Mouse (Mus musculus) myocyte (in vitro differentiated cells): Measurements from ENCODE around the gene Bbs9. TPM values are rescaled to one million over a fixed set of nuclear protein-coding genes. Genes with fewer than 3 reads are reported as not detected.

Experiments
- H3K27me3 ChIP-seq: one replicate; pipeline ENCODE4 v1.6.1; 2011; ENCODE audit not compliant: control insufficient read depth, insufficient read depth, insufficient read length
- H3K36me3 ChIP-seq: one replicate; pipeline ENCODE4 v1.6.1; 2011; ENCODE audit not compliant: control insufficient read depth, insufficient read depth
- H3K4me2 ChIP-seq: one replicate; pipeline ENCODE4 v1.6.1; 2011; ENCODE audit warnings: low read depth, control low read depth
- H3K4me3 ChIP-seq: one replicate; pipeline ENCODE4 v1.5.1; 2011; ENCODE audit warnings: mild to moderate bottlenecking, control low read depth, moderate library complexity
- H3K79me2 ChIP-seq: one replicate; pipeline ENCODE4 v1.6.1; 2011; ENCODE audit not compliant: control insufficient read depth, insufficient read depth
- H3ac ChIP-seq: one replicate; pipeline ENCODE4 v1.6.1; 2011; ENCODE audit not compliant: control insufficient read depth, insufficient read length
- CEBPB ChIP-seq: IDR thresholded peaks from 2 replicates; pipeline ENCODE4 v1.6.1; 2011; ENCODE audit warnings: mild to moderate bottlenecking, moderate library complexity; ENCODE audit not compliant: poor library complexity, insufficient read depth, severe bottlenecking
- E2F4 ChIP-seq: IDR thresholded peaks from one replicate; pipeline ENCODE4 v1.6.1; 2011; ENCODE audit warnings: mild to moderate bottlenecking, control low read depth, moderate library complexity; ENCODE audit not compliant: insufficient read depth
- MAX ChIP-seq: IDR thresholded peaks from one replicate; pipeline ENCODE4 v1.6.1; 2011; ENCODE audit warnings: low read depth, mild to moderate bottlenecking, control low read depth
- MYOD1 ChIP-seq, 3 experiments: IDR thresholded peaks; one replicate each; pipeline ENCODE4 v1.6.1; 2011; ENCODE audit warnings: control low read depth in 2 of 3, low read depth in 2 of 3, mild to moderate bottlenecking in 2 of 3, moderate library complexity in 1 of 3; ENCODE audit not compliant: insufficient read length in 2 of 3, control insufficient read depth in 1 of 3
- MYOG ChIP-seq, 3 experiments: IDR thresholded peaks; one replicate each; pipeline ENCODE4 v1.6.1; 2011; ENCODE audit warnings: control low read depth in 2 of 3, low read depth in 2 of 3, mild to moderate bottlenecking in 2 of 3; ENCODE audit not compliant: insufficient read length in 2 of 3, control insufficient read depth in 1 of 3, insufficient read depth in 1 of 3
- POLR2A ChIP-seq: IDR thresholded peaks from one replicate; pipeline ENCODE4 v1.6.1; 2011; ENCODE audit warnings: low read depth, mild to moderate bottlenecking, control low read depth, moderate library complexity; ENCODE audit not compliant: insufficient read length
- POLR2AphosphoS2 ChIP-seq: IDR thresholded peaks from one replicate; pipeline ENCODE4 v1.6.1; 2011; ENCODE audit warnings: low read depth, control low read depth; ENCODE audit not compliant: insufficient read length
- REST ChIP-seq: IDR thresholded peaks from one replicate; pipeline ENCODE4 v1.6.1; 2011; ENCODE audit warnings: mild to moderate bottlenecking, control low read depth, moderate library complexity; ENCODE audit not compliant: insufficient read depth, insufficient read length
- SRF ChIP-seq: IDR thresholded peaks from one replicate; pipeline ENCODE4 v1.6.1; 2011; ENCODE audit warnings: low read depth; ENCODE audit not compliant: control insufficient read depth, insufficient read length
- TCF12 ChIP-seq: IDR thresholded peaks from one replicate; pipeline ENCODE4 v1.6.1; 2011; ENCODE audit warnings: mild to moderate bottlenecking, control low read depth; ENCODE audit not compliant: poor library complexity, insufficient read depth, severe bottlenecking
- TCF3 ChIP-seq: IDR thresholded peaks from one replicate; pipeline ENCODE4 v1.6.1; 2011; ENCODE audit warnings: low read depth, control low read depth; ENCODE audit not compliant: insufficient read length
- USF1 ChIP-seq: IDR thresholded peaks from one replicate; pipeline ENCODE4 v1.6.1; 2011; ENCODE audit warnings: low read depth, mild to moderate bottlenecking, control low read depth, moderate library complexity
- polyA plus RNA-seq: library from polyadenylated mRNA; unstranded; fragments of >200 nt; fragmentation: generic; extraction: Trizol; gene quantifications from one replicate; pipeline ENCODE4 v1.2.1, GENCODE M21; 2012; ENCODE audit warnings: missing spikeins

The Bbs9 gene
- polyA plus RNA-seq, 1 experiment: 3.6 TPM

- no peak overlapping the region for H3ac ChIP-seq
- H3K79me2 ChIP-seq: no peaks in the 10 kb centered on the region
- no peak overlapping the region for H3K4me3 ChIP-seq
- no peak overlapping the region for H3K4me2 ChIP-seq
- no peaks in the 10 kb centered on the region for H3K36me3 ChIP-seq
- no peaks in the 10 kb centered on the region for H3K27me3 ChIP-seq
- TF ChIP-seq TCF3: no peak
- no peak for TF ChIP-seq POLR2AphosphoS2
- no peak for TF ChIP-seq CEBPB
- TF ChIP-seq REST: no peak
- TF ChIP-seq POLR2A: no peak
These were observed 30.1 kb downstream of the Bbs9 start for GRCm38 (mm10) chr9:22505574-22505973.

GRCm38 (mm10) chr9:22515076-22515475 lies 39.6 kb downstream of the Bbs9 start:
- Histone ChIP-seq H3K79me2 (no peaks in the 10 kb centered on the region), H3K4me2 (no peak overlapping the region), H3K27me3 (no peaks in the 10 kb centered on the region), H3K4me3 (no peak overlapping the region), H3K36me3 (no peaks in the 10 kb centered on the region), H3ac (no peak overlapping the region)
- no peak for TF ChIP-seq USF1
- TF ChIP-seq POLR2A: no peak
- no peak for TF ChIP-seq TCF3
- no peak for TF ChIP-seq E2F4
- no peak for TF ChIP-seq CEBPB
- no peak for TF ChIP-seq REST
- no peak for TF ChIP-seq TCF12
- no peak for TF ChIP-seq POLR2AphosphoS2
- TF ChIP-seq SRF: no peak

GRCm38 (mm10) chr9:22518394-22519041 lies 43.0 kb downstream of the Bbs9 start:
- TF ChIP-seq MYOG (IDR thresholded peaks at IDR 0.05; ENCODE audit: control insufficient read depth in 1 of 3, insufficient read depth in 1 of 3, insufficient read length in 2 of 3, low read depth in 2 of 3) (no peak), POLR2A (no peak), POLR2AphosphoS2 (no peak), REST (no peak), CEBPB (no peak), MAX (no peak), SRF (no peak), TCF12 (no peak), USF1 (no peak), TCF3 (no peak), E2F4 (no peak), MYOD1 (IDR thresholded peaks at IDR 0.05; ENCODE audit: control insufficient read depth in 1 of 3, insufficient read length in 2 of 3, low read depth in 2 of 3) (no peak)
- H3K79me2 ChIP-seq: no peaks in the 10 kb centered on the region
- H3K4me3 ChIP-seq: no peak overlapping the region
- no peaks in the 10 kb centered on the region for H3K36me3 ChIP-seq
- H3K27me3 ChIP-seq: no peaks in the 10 kb centered on the region
- no peak overlapping the region for H3ac ChIP-seq
- H3K4me2 ChIP-seq: no peak overlapping the region

GRCm38 (mm10) chr9:22523460-22523859 lies 47.9 kb downstream of the Bbs9 start:
- TF ChIP-seq REST: no peak
- TF ChIP-seq MAX: no peak
- no peak for TF ChIP-seq POLR2AphosphoS2
- no peak for TF ChIP-seq E2F4
- no peak for TF ChIP-seq TCF3
- no peak for TF ChIP-seq SRF
- no peak for TF ChIP-seq MYOG (IDR thresholded peaks at IDR 0.05; ENCODE audit: control insufficient read depth in 1 of 3, insufficient read depth in 1 of 3, insufficient read length in 2 of 3, low read depth in 2 of 3)
- no peak for TF ChIP-seq POLR2A
- no peak for TF ChIP-seq CEBPB
- no peak for TF ChIP-seq TCF12
- TF ChIP-seq USF1: no peak
- no peak for TF ChIP-seq MYOD1 (IDR thresholded peaks at IDR 0.05; ENCODE audit: control insufficient read depth in 1 of 3, insufficient read length in 2 of 3, low read depth in 2 of 3)

More at GRCm38 (mm10) chr9:22523460-22523859, 47.9 kb downstream of the Bbs9 start:
- H3K27me3 ChIP-seq: no peaks in the 10 kb centered on the region
- H3K4me3 ChIP-seq: no peak overlapping the region
- no peak overlapping the region for H3K4me2 ChIP-seq
- no peaks in the 10 kb centered on the region for H3K79me2 ChIP-seq
- no peak overlapping the region for H3ac ChIP-seq
- no peaks in the 10 kb centered on the region for H3K36me3 ChIP-seq
